Mouse (Mus musculus) cerebellum, adult 2 months (tissue): Measurements from ENCODE around the gene Akr1b8.

Experiments
- CTCF ChIP-seq: fragments of 200-500 bp; IDR thresholded peaks from 2 replicates; pipeline ENCODE4 v1.5.1; 2011; ENCODE audit warnings: low read depth, mild to moderate bottlenecking, control low read depth, low read length, moderate library complexity, borderline replicate concordance; ENCODE audit not compliant: insufficient read depth
- POLR2A ChIP-seq: fragments of 200-500 bp; IDR thresholded peaks from 2 replicates; pipeline ENCODE4 v1.6.1; 2011; ENCODE audit warnings: low read length, control low read depth, borderline replicate concordance; ENCODE audit not compliant: insufficient read depth

- TF ChIP-seq CTCF (no peak), POLR2A (no peak)
These were observed 1.4 kb downstream of the Akr1b8 start for GRCm38 (mm10) chr6:34355349-34355747.
